Mouse (Mus musculus): ENCODE measurements around the gene Tfb1m.

- TF ChIP-seq POLR2A (IDR thresholded peaks at IDR 0.05; ENCODE audit: control insufficient read depth, low read depth, low read length) = no peak
- TF ChIP-seq CTCF (IDR thresholded peaks at IDR 0.05; ENCODE audit: control insufficient read depth, insufficient read depth, insufficient replicate concordance, low read depth, low read length) = no peak
These were observed 62.0 kb downstream of the Tfb1m start for GRCm38 (mm10) chr17:3495576-3495975.
